Mouse (Mus musculus): ENCODE measurements around the gene Gm21861. TPM values are rescaled to one million over a fixed set of nuclear protein-coding genes. Genes with fewer than 3 reads are reported as not detected.
"Not testable (repeated sequence)": the region's sequence is repeated elsewhere in the genome, so short reads cannot be mapped to it uniquely, and the experiment has no call there.

The Gm21861 gene
- not detected for total RNA-seq (2021)
- long read RNA-seq, experiment 1: 0 reads
- long read RNA-seq, experiment 2: 0 reads

GRCm38 (mm10) chrY:58814497-58814896 lies at the start of gene Gm21861:
Gene Gm21861 (minus strand): TSS chrY:58814597.
- DNase-seq; intact Hi-C loops (cut with DNase I): not testable (repeated sequence)
